Mouse (Mus musculus) hematopoietic stem cell, adult 5-6 weeks (primary cell): ENCODE measurements around the gene Mycbpap. TPM values are rescaled to one million over a fixed set of nuclear protein-coding genes. Genes with fewer than 3 reads are reported as not detected.

Source experiments
- ATAC-seq, 2 experiments: fragments of 125-278 bp in 1 of 2; replicated peaks in 1 of 2; 2 replicates each; pipeline ENCODE4 v1.8.0; 2016 to 2017; ENCODE audit warnings: inconsistent platforms in 2 of 2, mild to moderate bottlenecking in 2 of 2, moderate number of reproducible peaks in 2 of 2, low read depth in 1 of 2, moderate TSS enrichment in 1 of 2; ENCODE audit not compliant: low FRiP score in 2 of 2, poor library complexity in 2 of 2, severe bottlenecking in 2 of 2, insufficient read depth in 1 of 2, low TSS enrichment in 1 of 2
- total RNA-seq: library from RNA; stranded (forward); fragments of 172-1452, 232-1000 nt; gene quantifications from 2 replicates; pipeline ENCODE4 v1.2.3, GENCODE M21; 2017

Gene Mycbpap
- total RNA-seq, 1 experiment from 2014 or later, result 0.74 TPM

GRCm38 (mm10) chr11:94489745-94490144 is 31.8 kb downstream of the Mycbpap start:
- no peak for ATAC-seq

- no peak for ATAC-seq
Measured at GRCm38 (mm10) chr11:94488767-94489533, 32.6 kb downstream of the Mycbpap start.

- ATAC-seq, result peak; percentile 70 to 80
Measured at GRCm38 (mm10) chr11:94486001-94486400, 35.5 kb downstream of the Mycbpap start, which contains the start of gene Spata20. Gene Spata20 (minus strand): TSS chr11:94486179.

GRCm38 (mm10) chr11:94485223-94485622 is 36.3 kb downstream of the Mycbpap start:
- ATAC-seq, result no peak

GRCm38 (mm10) chr11:94484636-94485035 is 36.9 kb downstream of the Mycbpap start:
- ATAC-seq, result no peak

- ATAC-seq, result no peak
Measured at GRCm38 (mm10) chr11:94483921-94484320, 37.6 kb downstream of the Mycbpap start.

- no peak for ATAC-seq
Measured at GRCm38 (mm10) chr11:94483436-94483835, 38.1 kb downstream of the Mycbpap start.

GRCm38 (mm10) chr11:94482738-94483137 is 38.8 kb downstream of the Mycbpap start:
- ATAC-seq, result no peak

- no peak for ATAC-seq
Measured at GRCm38 (mm10) chr11:94481963-94482362, 39.6 kb downstream of the Mycbpap start.

GRCm38 (mm10) chr11:94480382-94480781 is 41.2 kb downstream of the Mycbpap start:
- ATAC-seq, result no peak

GRCm38 (mm10) chr11:94477651-94478050 is 43.9 kb downstream of the Mycbpap start:
- ATAC-seq, result no peak

- ATAC-seq, result no peak
Measured at GRCm38 (mm10) chr11:94475722-94476121, 45.8 kb downstream of the Mycbpap start.

GRCm38 (mm10) chr11:94474544-94474910 is 47.0 kb downstream of the Mycbpap start:
- no peak for ATAC-seq

- ATAC-seq, result peak; percentile 68 to 85
Measured at GRCm38 (mm10) chr11:94473707-94474543, 47.6 kb downstream of the Mycbpap start, which contains the start of gene Cacna1g. Gene Cacna1g (minus strand): TSS chr11:94474198.

- ATAC-seq, result no peak
Measured at GRCm38 (mm10) chr11:94472916-94473706, 48.4 kb downstream of the Mycbpap start.

- ATAC-seq, result peak in 1 of 2 experiments; percentile 13; a peak in 2 of 4 replicates
Measured at GRCm38 (mm10) chr11:94472585-94472915, 49.0 kb downstream of the Mycbpap start.

GRCm38 (mm10) chr11:94471740-94472584 is 49.6 kb downstream of the Mycbpap start:
- ATAC-seq, result no peak
